Mouse (Mus musculus): ENCODE results near the gene Etv1.

Gene Etv1

DNA sequence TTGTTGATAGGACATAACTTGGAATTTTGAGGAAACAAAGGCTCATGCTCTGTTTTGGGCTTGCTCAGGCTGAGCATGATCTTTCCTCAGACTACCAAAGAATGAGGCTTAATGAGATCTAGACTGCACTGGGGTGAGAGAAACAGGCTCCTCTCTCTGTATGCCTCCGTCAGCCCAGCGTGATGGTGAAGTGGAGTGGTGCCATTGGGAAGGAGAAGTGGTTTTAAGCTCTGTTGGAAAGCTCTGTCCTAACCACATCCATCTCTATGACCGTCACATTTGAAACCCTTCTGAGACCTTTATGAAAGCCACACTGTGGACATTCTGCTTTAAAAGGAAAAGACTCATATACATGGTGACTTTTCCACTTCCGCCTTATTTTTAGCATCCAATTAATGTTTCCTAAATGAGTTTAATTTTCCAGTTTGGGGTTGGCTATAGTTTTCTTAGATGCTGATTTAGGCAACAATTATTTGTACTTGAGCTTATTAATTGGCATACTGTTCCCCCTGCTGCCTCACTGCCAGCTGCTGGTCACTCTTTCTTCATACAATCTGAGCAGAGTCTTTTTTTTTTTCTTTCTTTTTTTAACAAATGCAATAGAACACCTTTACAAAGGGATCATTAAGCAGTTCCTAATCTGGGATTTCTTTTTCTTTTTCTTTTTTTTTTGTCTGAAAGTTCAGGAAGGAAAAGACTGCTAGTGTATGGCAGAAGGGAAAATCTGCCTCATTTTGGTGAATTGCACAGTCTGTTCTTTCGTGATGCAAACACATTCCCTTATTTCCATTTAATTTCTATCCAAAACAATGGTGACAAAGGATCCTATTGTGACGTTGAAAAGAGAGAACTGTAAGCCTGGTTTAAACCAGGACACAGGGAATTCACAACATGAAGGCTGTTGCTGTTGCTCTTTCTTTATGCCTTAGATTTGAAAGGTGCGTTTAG lies 81.3 kb downstream of the Etv1 start:
- H3K27me3 ChIP-seq (ENCODE audit: insufficient read depth, low read length), result no peaks in the 10 kb centered on the region
- H3K4me1 ChIP-seq (replicated peaks; ENCODE audit: low read depth, low read length), result no peaks in the 10 kb centered on the region
- no peaks in the 10 kb centered on the region for H3K9me3 ChIP-seq (ENCODE audit: low read length)
- TF ChIP-seq CTCF (conservative IDR thresholded peaks at IDR 0.05; ENCODE audit: low read length) (no peak), POU5F1 (IDR thresholded peaks at IDR 0.05; ENCODE audit: borderline replicate concordance, low read length) (no peak), NANOG (IDR thresholded peaks at IDR 0.05; ENCODE audit: borderline replicate concordance, low read length) (no peak)
- no peak overlapping the region for H3K4me3 ChIP-seq (replicated peaks; ENCODE audit: low read length)
- H3K36me3 ChIP-seq (ENCODE audit: insufficient read depth, low read length), result peaks cover 34% of the 10 kb centered on the region

DNA sequence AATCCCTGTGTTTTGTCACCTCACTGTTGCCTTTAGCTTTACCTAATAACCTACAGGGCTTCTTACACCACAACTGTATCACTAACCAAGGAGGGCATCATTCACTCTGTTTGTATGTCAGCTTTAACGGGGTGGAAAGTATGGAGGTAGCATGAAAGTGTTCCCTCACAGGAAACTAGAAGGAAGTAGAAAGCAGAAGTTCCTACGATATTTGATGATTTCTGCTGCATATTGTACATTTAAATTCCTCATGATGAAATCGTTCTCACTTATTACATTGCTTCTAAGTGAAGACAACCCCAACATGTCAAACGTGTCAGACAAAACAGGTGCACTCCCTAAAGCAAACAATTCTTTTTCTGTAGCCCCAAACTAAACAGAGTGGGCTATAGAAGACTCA lies 84.2 kb downstream of the Etv1 start:
- no peak overlapping the region for H3K4me3 ChIP-seq (replicated peaks; ENCODE audit: low read length)
- H3K36me3 ChIP-seq (ENCODE audit: insufficient read depth, low read length), result peaks cover 13% of the 10 kb centered on the region; the same call in 1 of the 2 replicates
- no peaks in the 10 kb centered on the region for H3K27me3 ChIP-seq (ENCODE audit: insufficient read depth, low read length)
- H3K4me1 ChIP-seq (replicated peaks; ENCODE audit: low read depth, low read length), result no peaks in the 10 kb centered on the region
- no peaks in the 10 kb centered on the region for H3K9me3 ChIP-seq (ENCODE audit: low read length)
- TF ChIP-seq CTCF (conservative IDR thresholded peaks at IDR 0.05; ENCODE audit: low read length) (no peak), NANOG (IDR thresholded peaks at IDR 0.05; ENCODE audit: borderline replicate concordance, low read length) (no peak), POU5F1 (IDR thresholded peaks at IDR 0.05; ENCODE audit: borderline replicate concordance, low read length) (no peak)

DNA sequence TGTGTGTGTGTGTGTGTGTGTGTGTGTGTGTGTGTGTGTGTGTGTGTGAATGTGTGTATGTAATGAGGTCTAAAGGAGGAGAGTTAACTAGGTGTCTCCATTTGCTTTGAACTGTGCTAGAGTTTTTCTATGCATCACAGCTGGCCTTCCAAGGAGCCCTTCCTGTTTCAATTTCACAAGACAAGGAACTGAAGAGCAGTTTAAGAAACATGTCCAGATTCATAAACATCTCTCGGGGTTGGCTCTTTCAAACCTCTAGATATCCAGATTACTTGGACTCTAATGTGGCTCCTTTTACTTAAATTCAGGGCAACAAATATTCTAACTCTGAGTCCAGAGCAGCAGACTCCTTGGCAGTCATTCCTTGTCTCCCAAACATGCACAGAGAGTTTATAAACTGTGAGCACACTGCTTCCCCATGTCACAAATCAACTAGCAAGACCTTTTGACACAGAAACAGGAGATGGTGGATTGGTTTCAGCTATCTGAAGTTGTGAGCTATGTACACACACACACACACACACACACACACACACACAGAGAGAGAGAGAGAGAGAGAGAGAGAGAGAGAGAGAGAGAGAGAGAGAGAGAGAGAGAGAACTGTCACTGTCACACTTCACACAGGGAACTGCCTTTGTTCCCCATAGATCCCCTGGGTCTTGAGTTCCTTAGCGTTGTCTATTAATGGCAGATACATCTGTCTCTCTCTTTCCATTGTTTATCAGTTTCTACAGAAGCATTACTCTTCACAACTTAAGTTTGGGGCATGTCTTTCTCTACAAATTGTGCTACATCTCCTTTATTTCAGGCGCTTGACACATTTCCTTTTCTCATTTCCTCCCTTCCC lies 85.0 kb downstream of the Etv1 start:
- H3K4me1 ChIP-seq (replicated peaks; ENCODE audit: low read depth, low read length), result no peaks in the 10 kb centered on the region
- H3K36me3 ChIP-seq (ENCODE audit: insufficient read depth, low read length), result peaks cover 13% of the 10 kb centered on the region; the same call in 1 of the 2 replicates
- no peaks in the 10 kb centered on the region for H3K9me3 ChIP-seq (ENCODE audit: low read length)
- no peaks in the 10 kb centered on the region for H3K27me3 ChIP-seq (ENCODE audit: insufficient read depth, low read length)
- TF ChIP-seq CTCF (conservative IDR thresholded peaks at IDR 0.05; ENCODE audit: low read length), result no peak
- no peak for TF ChIP-seq POU5F1 (IDR thresholded peaks at IDR 0.05; ENCODE audit: borderline replicate concordance, low read length)
- no peak for TF ChIP-seq NANOG (IDR thresholded peaks at IDR 0.05; ENCODE audit: borderline replicate concordance, low read length)
- no peak overlapping the region for H3K4me3 ChIP-seq (replicated peaks; ENCODE audit: low read length)

DNA sequence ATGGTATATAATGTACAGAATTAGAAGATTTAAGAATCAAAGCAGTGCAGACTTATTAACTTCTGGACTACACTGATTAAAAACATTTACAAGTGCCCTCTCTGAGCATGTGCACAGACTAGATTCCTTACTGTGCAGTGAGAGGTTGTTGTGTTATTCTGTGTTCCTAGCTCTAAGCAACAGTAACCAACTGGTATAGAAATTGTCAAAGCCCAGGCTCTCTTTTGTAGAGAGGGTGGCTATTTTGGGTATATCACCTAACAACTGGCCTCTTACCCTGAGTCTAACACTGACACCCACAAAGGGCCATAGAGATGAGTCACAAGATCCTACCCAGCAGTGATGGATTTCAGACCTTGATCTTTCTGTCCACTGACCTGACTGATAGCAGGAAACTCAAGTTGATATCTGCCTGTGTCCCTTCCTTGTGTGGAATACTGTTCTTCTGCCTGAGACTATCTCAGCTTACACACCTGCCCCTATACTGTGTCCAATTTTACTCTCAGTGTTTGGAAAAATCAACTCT lies 95.4 kb downstream of the Etv1 start:
- no peaks in the 10 kb centered on the region for H3K4me1 ChIP-seq (replicated peaks; ENCODE audit: low read depth, low read length)
- no peaks in the 10 kb centered on the region for H3K27me3 ChIP-seq (ENCODE audit: insufficient read depth, low read length)
- no peak for TF ChIP-seq CTCF (conservative IDR thresholded peaks at IDR 0.05; ENCODE audit: low read length)
- no peak for TF ChIP-seq POU5F1 (IDR thresholded peaks at IDR 0.05; ENCODE audit: borderline replicate concordance, low read length)
- TF ChIP-seq NANOG (IDR thresholded peaks at IDR 0.05; ENCODE audit: borderline replicate concordance, low read length), result no peak
- no peak overlapping the region for H3K4me3 ChIP-seq (replicated peaks; ENCODE audit: low read length)
- H3K9me3 ChIP-seq (ENCODE audit: low read length), result no peaks in the 10 kb centered on the region
- no peaks in the 10 kb centered on the region for H3K36me3 ChIP-seq (ENCODE audit: insufficient read depth, low read length)

DNA sequence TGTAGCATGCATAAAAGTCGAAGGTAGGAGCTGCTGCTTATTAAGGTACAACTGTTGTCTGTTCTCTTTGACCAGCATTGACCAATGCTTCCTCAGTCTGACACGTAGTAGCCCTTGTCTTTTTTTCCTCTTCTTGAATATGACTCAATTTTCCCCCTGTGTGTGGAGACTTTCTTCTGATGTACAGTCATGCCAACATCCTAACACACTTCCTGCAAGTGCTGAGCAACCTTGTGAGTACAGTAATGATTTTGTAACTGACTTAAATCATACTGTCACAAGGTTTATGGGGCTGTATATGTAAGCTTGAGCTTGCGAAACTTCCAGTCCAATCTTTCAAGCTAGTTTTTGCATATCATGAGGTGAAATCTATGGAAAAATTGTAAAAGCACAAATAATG lies 125.3 kb downstream of the Etv1 start:
- peaks cover 3% of the 10 kb centered on the region for H3K4me1 ChIP-seq (replicated peaks; ENCODE audit: low read depth, low read length)
- H3K4me3 ChIP-seq (replicated peaks; ENCODE audit: low read length), result no peak overlapping the region
- H3K36me3 ChIP-seq (ENCODE audit: insufficient read depth, low read length), result no peaks in the 10 kb centered on the region
- H3K9me3 ChIP-seq (ENCODE audit: low read length), result no peaks in the 10 kb centered on the region
- no peak for TF ChIP-seq NANOG (IDR thresholded peaks at IDR 0.05; ENCODE audit: borderline replicate concordance, low read length)
- no peak for TF ChIP-seq CTCF (conservative IDR thresholded peaks at IDR 0.05; ENCODE audit: low read length)
- no peak for TF ChIP-seq POU5F1 (IDR thresholded peaks at IDR 0.05; ENCODE audit: borderline replicate concordance, low read length)
- H3K27me3 ChIP-seq (ENCODE audit: insufficient read depth, low read length), result no peaks in the 10 kb centered on the region

DNA sequence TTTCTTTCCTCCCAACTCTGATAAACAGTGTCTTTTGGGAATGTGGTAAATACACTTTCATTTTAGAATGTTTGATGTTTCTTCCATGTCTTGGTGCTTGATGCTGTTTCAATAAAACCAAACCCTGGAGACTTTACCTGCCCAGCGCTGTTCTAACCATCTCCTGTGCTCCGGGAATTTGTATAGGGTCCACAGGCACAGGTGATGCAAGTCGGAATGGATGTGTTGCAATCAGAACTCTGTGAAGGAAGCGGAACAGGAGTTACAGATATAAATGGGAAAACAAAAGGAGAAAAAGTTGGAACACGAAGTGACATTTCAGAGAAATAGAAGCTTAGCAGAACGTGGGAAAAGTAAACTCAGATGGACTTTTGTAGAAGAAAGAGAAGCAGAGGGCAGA lies 127.1 kb downstream of the Etv1 start:
- H3K36me3 ChIP-seq (ENCODE audit: insufficient read depth, low read length), result no peaks in the 10 kb centered on the region
- no peaks in the 10 kb centered on the region for H3K27me3 ChIP-seq (ENCODE audit: insufficient read depth, low read length)
- H3K9me3 ChIP-seq (ENCODE audit: low read length), result no peaks in the 10 kb centered on the region
- no peak for TF ChIP-seq POU5F1 (IDR thresholded peaks at IDR 0.05; ENCODE audit: borderline replicate concordance, low read length)
- TF ChIP-seq CTCF (conservative IDR thresholded peaks at IDR 0.05; ENCODE audit: low read length), result no peak
- TF ChIP-seq NANOG (IDR thresholded peaks at IDR 0.05; ENCODE audit: borderline replicate concordance, low read length), result no peak
- peaks cover 1% of the 10 kb centered on the region for H3K4me1 ChIP-seq (replicated peaks; ENCODE audit: low read depth, low read length)
- no peak overlapping the region for H3K4me3 ChIP-seq (replicated peaks; ENCODE audit: low read length)

DNA sequence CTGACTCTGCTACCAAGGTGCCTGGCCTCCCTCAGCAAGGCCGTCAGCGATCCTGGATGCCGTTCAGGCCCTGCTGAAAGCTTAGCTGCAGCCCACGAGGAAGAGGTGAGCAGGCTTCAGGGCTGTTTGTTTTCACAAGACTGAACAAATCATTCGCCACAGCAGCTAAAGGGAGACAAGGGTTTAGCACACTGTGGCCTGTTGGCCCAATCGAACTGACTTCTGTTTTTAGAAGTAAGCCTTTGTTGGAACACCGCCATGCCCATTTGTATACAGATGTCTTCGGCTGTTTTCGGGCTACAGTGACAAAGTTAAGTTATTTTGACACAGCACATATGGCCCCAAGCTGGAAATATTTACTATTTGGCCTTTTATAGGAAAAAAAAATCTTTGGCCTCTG lies 127.6 kb downstream of the Etv1 start:
- Histone ChIP-seq H3K4me1 (replicated peaks; ENCODE audit: low read depth, low read length) (no peaks in the 10 kb centered on the region), H3K4me3 (replicated peaks; ENCODE audit: low read length) (no peak overlapping the region), H3K27me3 (ENCODE audit: insufficient read depth, low read length) (no peaks in the 10 kb centered on the region), H3K36me3 (ENCODE audit: insufficient read depth, low read length) (no peaks in the 10 kb centered on the region), H3K9me3 (ENCODE audit: low read length) (no peaks in the 10 kb centered on the region)
- TF ChIP-seq POU5F1 (IDR thresholded peaks at IDR 0.05; ENCODE audit: borderline replicate concordance, low read length), result no peak
- TF ChIP-seq CTCF (conservative IDR thresholded peaks at IDR 0.05; ENCODE audit: low read length), result no peak
- no peak for TF ChIP-seq NANOG (IDR thresholded peaks at IDR 0.05; ENCODE audit: borderline replicate concordance, low read length)

DNA sequence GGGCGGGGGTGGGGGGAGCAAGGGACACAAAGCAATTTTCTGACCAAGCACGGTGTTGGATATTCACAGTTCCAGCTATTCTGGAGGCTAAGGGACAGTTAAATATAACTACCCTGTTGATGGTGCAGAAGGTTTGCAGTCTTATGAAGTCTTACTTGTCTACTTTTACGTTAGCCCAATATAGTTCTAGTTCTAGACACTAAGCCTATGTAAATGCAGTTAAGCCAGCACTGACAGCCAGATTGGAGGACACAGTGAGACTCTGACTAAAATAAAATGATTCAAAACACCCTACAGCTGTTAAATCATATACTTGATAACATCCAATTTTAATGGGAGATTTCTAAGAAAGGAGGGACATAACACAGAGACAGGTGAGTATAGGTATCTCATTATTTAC lies 129.8 kb downstream of the Etv1 start:
- H3K9me3 ChIP-seq (ENCODE audit: low read length), result no peaks in the 10 kb centered on the region
- no peaks in the 10 kb centered on the region for H3K27me3 ChIP-seq (ENCODE audit: insufficient read depth, low read length)
- no peak overlapping the region for H3K4me3 ChIP-seq (replicated peaks; ENCODE audit: low read length)
- no peak for TF ChIP-seq NANOG (IDR thresholded peaks at IDR 0.05; ENCODE audit: borderline replicate concordance, low read length)
- no peak for TF ChIP-seq POU5F1 (IDR thresholded peaks at IDR 0.05; ENCODE audit: borderline replicate concordance, low read length)
- TF ChIP-seq CTCF (conservative IDR thresholded peaks at IDR 0.05; ENCODE audit: low read length), result no peak
- H3K4me1 ChIP-seq (replicated peaks; ENCODE audit: low read depth, low read length), result no peaks in the 10 kb centered on the region
- no peaks in the 10 kb centered on the region for H3K36me3 ChIP-seq (ENCODE audit: insufficient read depth, low read length)
